Mouse (Mus musculus): ENCODE results near the gene Rps25. TPM values are rescaled to one million over a fixed set of nuclear protein-coding genes. Genes with fewer than 3 reads are reported as not detected.
"Not testable (repeated sequence)": the region's sequence is repeated elsewhere in the genome, so short reads cannot be mapped to it uniquely, and the experiment has no call there.

Gene Rps25
- polyA plus RNA-seq, 2 experiments, result 1,089 to 2,837 TPM

DNA sequence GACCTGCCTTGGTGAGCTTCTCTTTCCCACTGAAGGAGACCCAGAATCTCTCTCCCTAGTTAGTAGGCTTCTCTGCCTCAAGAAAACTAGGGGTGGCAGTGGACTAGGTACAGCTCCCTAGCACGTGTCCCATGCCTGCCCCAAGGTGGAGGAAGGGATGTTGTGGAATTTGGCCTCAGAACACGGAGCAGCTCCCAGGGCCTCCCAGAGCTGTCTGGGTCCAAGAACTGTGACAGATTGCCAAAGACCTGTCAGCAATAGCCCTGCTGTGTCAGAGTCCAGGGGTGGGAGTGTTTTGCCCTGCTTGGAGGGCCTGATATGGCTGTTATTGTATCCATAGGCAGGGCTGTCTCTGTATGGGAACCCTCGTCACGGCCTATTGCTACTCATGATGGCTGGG lies 5.9 kb upstream of the Rps25 start:
- ATAC-seq (ENCODE audit: low FRiP score, low read depth) (no peak), DNase-seq (ENCODE audit: low spot score) (no peak)
- Histone ChIP-seq H3K36me3 (ENCODE audit: control insufficient read depth, insufficient read depth, low read length) (peaks cover 50% of the 10 kb centered on the region), H3K9ac (ENCODE audit: low read depth, low read length, severe bottlenecking) (no peak overlapping the region), H3K9me3 (ENCODE audit: control insufficient read depth, low read length) (no peaks in the 10 kb centered on the region), H3K4me2 (replicated peaks; ENCODE audit: low read depth, low read length, severe bottlenecking) (no peak overlapping the region), H3K27ac (replicated peaks; ENCODE audit: low read depth, low read length) (no peak overlapping the region), H3K4me1 (ENCODE audit: control insufficient read depth, insufficient read depth, low read length) (peaks cover 2% of the 10 kb centered on the region; the same call in 1 of the 2 replicates), H3K4me3 (replicated peaks; ENCODE audit: low read length) (no peak overlapping the region), H3K27me3 (ENCODE audit: control insufficient read depth, insufficient read depth, low read length) (no peaks in the 10 kb centered on the region)
- WGBS, result 86% methylated on average over 4 of the region's 4 CpGs
- no peak for TF ChIP-seq POLR2A (IDR thresholded peaks at IDR 0.05; ENCODE audit: borderline replicate concordance, extremely low read depth, insufficient read depth, insufficient read length)

DNA sequence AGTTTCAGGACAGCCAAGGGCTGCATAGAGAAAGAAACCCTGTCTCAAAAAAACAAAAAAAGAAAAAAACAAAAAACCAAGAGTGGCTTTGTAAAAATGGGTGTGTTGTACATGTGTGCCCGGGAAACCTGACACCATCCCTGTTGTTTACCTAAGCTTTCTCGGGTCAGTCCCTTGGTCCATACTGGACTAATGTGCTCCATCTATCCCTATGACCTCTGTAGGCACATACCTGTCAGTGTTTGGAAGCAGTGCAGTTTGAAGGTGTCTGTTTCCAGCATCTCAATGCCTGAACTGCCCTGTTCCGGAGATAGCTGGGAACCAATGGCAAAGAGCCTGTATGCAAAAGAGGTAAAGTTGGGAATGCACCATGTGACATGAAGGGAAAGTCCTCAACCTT lies 1.9 kb upstream of the Rps25 start:
- H3K36me3 ChIP-seq (ENCODE audit: control insufficient read depth, insufficient read depth, low read length), result peaks cover 64% of the 10 kb centered on the region
- no peak for TF ChIP-seq POLR2A (IDR thresholded peaks at IDR 0.05; ENCODE audit: borderline replicate concordance, extremely low read depth, insufficient read depth, insufficient read length)
- no peaks in the 10 kb centered on the region for H3K9me3 ChIP-seq (ENCODE audit: control insufficient read depth, low read length)
- H3K4me1 ChIP-seq (ENCODE audit: control insufficient read depth, insufficient read depth, low read length), result peaks cover 7% of the 10 kb centered on the region; the same call in 1 of the 2 replicates
- no peak overlapping the region for H3K4me2 ChIP-seq (replicated peaks; ENCODE audit: low read depth, low read length, severe bottlenecking)
- no peak overlapping the region for H3K27ac ChIP-seq (replicated peaks; ENCODE audit: low read depth, low read length)
- no peak for DNase-seq (ENCODE audit: low spot score)
- no peaks in the 10 kb centered on the region for H3K27me3 ChIP-seq (ENCODE audit: control insufficient read depth, insufficient read depth, low read length)
- ATAC-seq (ENCODE audit: low FRiP score, low read depth), result no peak
- H3K9ac ChIP-seq (ENCODE audit: low read depth, low read length, severe bottlenecking), result no peak overlapping the region
- 80% methylated on average over 3 of the region's 3 CpGs for WGBS
- H3K4me3 ChIP-seq (replicated peaks; ENCODE audit: low read length), result no peak overlapping the region

DNA sequence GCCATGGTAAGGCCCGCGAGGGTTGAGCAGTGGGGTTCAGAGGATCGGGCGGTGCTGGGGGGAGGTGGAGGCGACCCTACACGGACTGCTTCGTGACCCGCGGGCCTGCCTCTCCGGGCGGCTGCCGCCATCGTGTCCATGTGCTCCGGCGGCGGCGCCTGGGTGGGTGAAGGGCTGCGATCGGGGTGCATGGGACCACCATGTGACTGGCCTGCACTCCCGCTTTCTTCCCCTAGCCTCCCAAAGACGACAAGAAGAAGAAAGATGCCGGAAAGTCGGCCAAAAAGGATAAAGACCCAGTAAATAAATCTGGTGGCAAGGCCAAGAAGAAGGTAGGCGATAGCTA lies 786 bp downstream of the Rps25 start:
- peak overlapping the region; percentile 81 for H3K4me3 ChIP-seq (replicated peaks; ENCODE audit: low read length)
- ATAC-seq (ENCODE audit: low FRiP score, low read depth), result peak; percentile 24
- DNase-seq (ENCODE audit: low spot score), result no peak
- peak overlapping the region; percentile 93 for H3K27ac ChIP-seq (replicated peaks; ENCODE audit: low read depth, low read length)
- TF ChIP-seq POLR2A (IDR thresholded peaks at IDR 0.05; ENCODE audit: borderline replicate concordance, extremely low read depth, insufficient read depth, insufficient read length), result no peak
- no peaks in the 10 kb centered on the region for H3K27me3 ChIP-seq (ENCODE audit: control insufficient read depth, insufficient read depth, low read length)
- peaks cover 7% of the 10 kb centered on the region; the same call in 1 of the 2 replicates for H3K4me1 ChIP-seq (ENCODE audit: control insufficient read depth, insufficient read depth, low read length)
- peak overlapping the region; percentile 82 for H3K9ac ChIP-seq (ENCODE audit: low read depth, low read length, severe bottlenecking)
- H3K36me3 ChIP-seq (ENCODE audit: control insufficient read depth, insufficient read depth, low read length), result peaks cover 65% of the 10 kb centered on the region
- H3K9me3 ChIP-seq (ENCODE audit: control insufficient read depth, low read length), result no peaks in the 10 kb centered on the region
- 1% methylated on average over 23 of the region's 24 CpGs for WGBS
- H3K4me2 ChIP-seq (replicated peaks; ENCODE audit: low read depth, low read length, severe bottlenecking), result peak overlapping the region; percentile 51

DNA sequence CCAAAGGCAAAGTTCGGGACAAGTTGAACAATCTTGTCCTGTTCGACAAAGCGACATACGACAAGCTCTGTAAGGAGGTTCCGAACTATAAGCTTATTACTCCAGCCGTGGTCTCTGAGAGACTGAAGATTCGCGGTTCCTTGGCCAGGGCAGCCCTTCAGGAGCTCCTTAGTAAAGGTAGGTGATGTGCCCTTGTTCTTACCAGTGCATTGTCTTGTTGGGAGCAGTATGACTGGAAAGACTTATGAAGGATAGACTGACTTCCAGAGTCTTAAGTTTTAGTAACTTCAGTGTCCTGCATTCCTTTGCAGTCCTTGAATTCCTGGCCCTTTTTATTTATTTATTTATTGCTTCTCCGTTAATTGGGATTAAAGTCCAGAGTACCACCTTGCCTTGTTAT lies 1.8 kb downstream of the Rps25 start:
- H3K4me1 ChIP-seq (ENCODE audit: control insufficient read depth, insufficient read depth, low read length); DNase-seq (ENCODE audit: low spot score); H3K27ac ChIP-seq (replicated peaks; ENCODE audit: low read depth, low read length); H3K9me3 ChIP-seq (ENCODE audit: control insufficient read depth, low read length); ATAC-seq (ENCODE audit: low FRiP score, low read depth); H3K27me3 ChIP-seq (ENCODE audit: control insufficient read depth, insufficient read depth, low read length): not testable (repeated sequence)
- peaks cover 65% of the 10 kb centered on the region for H3K36me3 ChIP-seq (ENCODE audit: control insufficient read depth, insufficient read depth, low read length)
- H3K4me2 ChIP-seq (replicated peaks; ENCODE audit: low read depth, low read length, severe bottlenecking), result peak overlapping the region; percentile 51
- WGBS, result 76% methylated on average over 9 of the region's 9 CpGs
- peak overlapping the region; percentile 82; the same call in 1 of the 2 replicates for H3K9ac ChIP-seq (ENCODE audit: low read depth, low read length, severe bottlenecking)
- H3K4me3 ChIP-seq (replicated peaks; ENCODE audit: low read length), result peak overlapping the region; percentile 81

DNA sequence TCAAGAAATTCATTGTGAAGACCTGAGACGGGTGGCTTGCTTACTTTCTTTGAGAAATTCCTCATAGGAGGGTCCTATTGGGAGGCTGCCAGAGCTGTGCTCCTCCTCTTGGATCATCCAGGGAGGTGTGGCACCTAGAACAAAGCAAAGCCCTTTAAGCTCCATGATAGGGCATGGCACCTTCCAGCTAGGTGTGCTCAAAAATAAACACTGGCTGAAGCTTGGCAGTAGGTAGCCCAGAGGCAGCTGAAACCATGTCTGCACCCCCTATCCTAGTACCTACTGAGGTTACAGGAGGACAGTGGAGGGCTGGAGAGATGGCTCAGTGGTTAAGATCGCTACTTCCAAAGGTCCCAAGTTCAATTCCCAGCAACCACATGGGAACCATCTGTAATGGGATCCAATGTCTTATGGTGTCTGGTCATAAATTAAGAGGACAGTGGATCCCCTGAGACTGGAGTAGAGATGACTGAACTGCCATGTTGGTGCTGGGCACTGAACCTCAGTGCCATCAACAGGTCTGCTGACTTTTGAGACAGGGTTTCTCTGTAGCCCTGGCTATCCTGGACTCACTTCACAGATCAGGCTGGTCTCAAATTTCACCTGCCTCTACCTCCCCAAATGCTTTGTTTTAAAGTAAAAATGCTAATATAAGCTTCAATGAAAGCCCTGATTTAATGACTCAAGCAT lies 3.9 kb downstream of the Rps25 start:
- no peak overlapping the region for H3K9ac ChIP-seq (ENCODE audit: low read depth, low read length, severe bottlenecking)
- peaks cover 7% of the 10 kb centered on the region; the same call in 1 of the 2 replicates for H3K4me1 ChIP-seq (ENCODE audit: control insufficient read depth, insufficient read depth, low read length)
- no peaks in the 10 kb centered on the region for H3K27me3 ChIP-seq (ENCODE audit: control insufficient read depth, insufficient read depth, low read length)
- DNase-seq (ENCODE audit: low spot score), result no peak
- no peak overlapping the region for H3K4me2 ChIP-seq (replicated peaks; ENCODE audit: low read depth, low read length, severe bottlenecking)
- no peak overlapping the region for H3K27ac ChIP-seq (replicated peaks; ENCODE audit: low read depth, low read length)
- no peak for TF ChIP-seq POLR2A (IDR thresholded peaks at IDR 0.05; ENCODE audit: borderline replicate concordance, extremely low read depth, insufficient read depth, insufficient read length)
- WGBS, result 92% methylated on average over 2 of the region's 2 CpGs
- ATAC-seq (ENCODE audit: low FRiP score, low read depth), result no peak
- peaks cover 63% of the 10 kb centered on the region for H3K36me3 ChIP-seq (ENCODE audit: control insufficient read depth, insufficient read depth, low read length)
- H3K4me3 ChIP-seq (replicated peaks; ENCODE audit: low read length), result no peak overlapping the region
- H3K9me3 ChIP-seq (ENCODE audit: control insufficient read depth, low read length), result no peaks in the 10 kb centered on the region
